Mouse (Mus musculus) regulatory T cell (primary cell): ENCODE measurements around the gene Ptprs.

ENCODE experiments used
- in situ Hi-C: fragments of 300-600 bp; cut with MboI, MseI; formaldehyde crosslinking; loops from one replicate; pipeline ENCODE4 v1.15.1; 2025; ENCODE audit warnings: high pct_unique_total_duplicates

Gene Ptprs

DNA sequence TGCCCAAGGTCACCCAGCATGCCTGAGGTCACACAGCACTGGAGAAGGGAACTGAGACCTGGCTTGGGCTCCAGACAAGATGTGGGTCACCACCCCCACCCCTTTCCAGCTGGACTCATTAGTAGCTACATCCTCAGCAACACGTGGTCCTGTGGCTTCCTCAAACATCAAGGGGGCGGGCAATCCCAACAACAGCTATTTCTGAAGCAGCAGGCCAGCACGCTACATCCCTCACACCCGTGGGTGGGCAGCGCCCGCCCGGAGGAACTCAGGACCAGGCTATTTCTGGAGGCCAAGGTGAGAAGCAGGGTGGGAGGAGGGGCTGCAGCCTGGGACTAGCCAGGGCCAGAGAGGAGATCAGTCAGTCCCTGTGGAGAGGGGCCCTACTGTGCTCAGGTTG is 7.4 kb downstream of the Ptprs start:
- in situ Hi-C loops: loop anchor here (10.0 kb wide), 1 partner anchor 584 kb away; no protein-coding TSS in a partner anchor

DNA sequence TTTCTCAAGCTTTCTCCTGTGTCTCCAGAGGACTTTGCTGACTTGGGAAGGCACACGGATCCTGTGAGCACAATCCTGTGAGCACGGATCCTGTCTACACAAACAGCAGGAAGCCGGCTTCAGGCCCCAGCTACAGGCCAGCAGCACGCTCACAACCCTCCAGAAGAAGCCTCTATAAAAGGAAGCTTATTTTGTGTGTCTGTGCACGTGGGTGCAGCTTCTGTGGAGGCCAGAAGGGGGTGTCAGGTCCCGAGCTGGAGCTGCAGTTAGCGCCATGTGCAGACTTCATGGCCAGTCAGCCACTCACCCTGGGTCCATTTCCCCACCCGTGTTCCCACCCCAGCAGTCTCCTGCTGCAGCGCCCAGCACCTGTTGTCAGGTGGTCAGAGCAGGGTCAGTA is 7.9 kb downstream of the Ptprs start:
- in situ Hi-C loops: loop anchor here (10.0 kb wide), 1 partner anchor 584 kb away; no protein-coding TSS in a partner anchor

GRCm38 (mm10) chr17:56467456-56467884 is 8.8 kb downstream of the Ptprs start:
- in situ Hi-C loops: loop anchor here (10.0 kb wide), 1 partner anchor 583 kb away; no protein-coding TSS in a partner anchor

DNA sequence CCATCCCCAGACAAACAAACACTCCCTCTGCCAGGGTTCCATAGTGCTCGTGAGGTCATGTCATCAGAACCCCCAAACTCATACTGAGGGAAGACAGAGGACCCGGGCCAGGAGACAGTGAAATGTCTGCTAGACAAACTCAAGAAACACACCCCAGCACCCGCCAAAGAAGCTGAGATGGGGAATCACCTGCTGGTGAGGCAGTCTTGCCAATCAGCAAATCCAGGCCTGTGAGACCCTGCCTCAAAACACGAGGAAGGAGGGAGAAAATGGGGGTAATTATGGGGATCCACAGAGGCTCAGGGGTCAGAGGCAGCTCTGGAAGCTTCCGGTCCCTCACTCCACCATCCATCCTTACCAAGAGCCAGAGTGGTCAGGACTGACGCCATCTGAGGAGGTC is 9.5 kb downstream of the Ptprs start:
- in situ Hi-C loops: loop anchor here (10.0 kb wide), 1 partner anchor 582 kb away; no protein-coding TSS in a partner anchor

GRCm38 (mm10) chr17:56464817-56465216 is 11.5 kb downstream of the Ptprs start:
- in situ Hi-C loops: loop anchor here (10.0 kb wide), 1 partner anchor 580 kb away; no protein-coding TSS in a partner anchor

DNA sequence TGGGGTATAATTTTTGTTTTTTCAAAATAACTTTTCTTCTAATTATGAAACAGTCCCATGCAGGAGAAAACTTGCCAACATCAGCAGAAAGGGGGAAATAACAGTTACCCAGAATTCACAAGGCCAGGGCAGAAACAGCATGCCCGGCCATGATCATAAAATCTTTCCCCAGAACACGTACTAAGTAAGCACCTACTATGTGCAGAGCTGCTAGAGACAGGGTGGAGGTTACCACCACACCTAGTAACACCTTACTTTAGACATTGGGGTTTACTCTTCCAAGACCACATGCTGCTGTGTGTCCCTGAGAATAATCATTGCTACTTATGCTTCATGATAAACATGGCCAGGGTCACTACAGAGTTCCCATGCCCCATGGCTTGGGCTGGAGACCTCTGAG is 11.9 kb downstream of the Ptprs start:
- in situ Hi-C loops: loop anchor here (10.0 kb wide), 1 partner anchor 580 kb away; no protein-coding TSS in a partner anchor

GRCm38 (mm10) chr17:56463500-56463899 is 12.8 kb downstream of the Ptprs start:
- in situ Hi-C loops: loop anchor here (10.0 kb wide), 1 partner anchor 579 kb away; no protein-coding TSS in a partner anchor

GRCm38 (mm10) chr17:56462835-56463455 is 13.3 kb downstream of the Ptprs start:
- in situ Hi-C loops: loop anchor here (10.0 kb wide), 1 partner anchor 578 kb away; no protein-coding TSS in a partner anchor

DNA sequence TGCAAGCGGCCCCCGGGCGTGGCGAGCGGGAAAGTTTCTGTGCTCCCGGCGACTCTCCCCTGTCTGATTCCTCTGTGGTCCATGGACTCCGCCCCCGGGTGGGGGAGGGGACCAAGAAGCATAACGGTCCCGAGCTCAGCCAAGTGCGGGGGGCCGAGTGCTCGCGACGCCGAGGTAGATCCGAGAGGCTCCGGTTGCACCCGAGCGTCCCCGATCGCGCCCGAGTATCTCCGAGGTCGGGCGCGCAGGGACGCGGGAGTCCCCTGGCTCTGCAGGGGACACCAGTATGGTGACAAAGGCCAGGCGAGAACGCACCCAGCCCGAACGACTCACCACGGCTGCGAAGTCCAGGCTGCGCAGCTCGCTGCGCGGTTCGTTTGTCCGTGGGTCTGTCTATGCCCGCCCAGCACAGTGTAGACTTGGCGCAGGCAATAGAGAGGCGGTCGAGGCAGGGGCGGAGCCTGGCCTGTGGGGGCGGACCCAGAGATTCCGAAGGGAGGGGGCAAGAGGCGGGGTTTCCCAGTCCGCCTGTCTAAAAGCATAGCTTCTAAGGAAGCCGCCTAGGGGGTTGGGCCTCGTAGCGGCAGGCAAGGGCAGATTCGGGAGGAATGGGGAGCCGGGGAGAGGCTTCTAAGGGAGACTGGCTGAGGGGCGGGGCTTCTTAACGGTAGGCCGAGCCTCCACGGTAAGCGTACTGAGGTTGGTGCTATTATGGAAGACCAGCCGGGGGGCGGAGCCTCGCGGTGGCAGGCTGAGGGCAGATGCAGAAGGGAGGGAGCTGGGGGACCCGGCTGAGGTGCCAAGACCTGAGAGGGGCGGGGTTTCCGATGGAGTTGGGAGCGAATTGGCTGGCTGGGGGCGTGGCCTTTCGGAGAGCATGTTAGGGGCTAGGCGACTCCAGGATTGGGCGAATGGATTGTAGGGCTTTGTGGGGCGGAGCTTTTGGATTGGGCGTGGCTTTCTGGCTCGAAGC is 14.2 kb downstream of the Ptprs start:
- in situ Hi-C loops: loop anchor here (10.0 kb wide), 1 partner anchor 577 kb away; no protein-coding TSS in a partner anchor

DNA sequence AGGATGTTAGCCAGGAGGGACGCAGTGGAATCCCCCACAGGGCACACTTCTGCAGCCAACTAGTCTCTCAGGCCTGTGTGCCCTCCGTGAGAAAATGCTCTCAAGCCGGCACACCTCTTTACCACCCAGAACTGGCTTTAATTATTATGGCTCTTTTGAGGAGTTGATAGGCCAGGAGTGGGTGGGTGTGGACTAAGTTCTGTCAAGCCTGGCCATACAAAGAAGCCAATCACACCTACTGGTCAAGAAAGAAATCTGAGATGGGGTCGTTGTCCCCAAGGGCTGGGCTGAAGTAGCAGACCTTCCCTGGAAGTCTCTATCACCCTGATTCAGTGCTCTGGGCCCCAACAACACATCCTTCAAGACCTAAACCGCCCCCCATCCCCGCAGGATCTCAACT is 15.4 kb downstream of the Ptprs start:
- in situ Hi-C loops: loop anchor here (10.0 kb wide), 1 partner anchor 576 kb away; no protein-coding TSS in a partner anchor

GRCm38 (mm10) chr17:56457442-56457841 is 18.8 kb downstream of the Ptprs start:
- in situ Hi-C loops: no loop called here

- in situ Hi-C loops: no loop called here
These were observed 19.9 kb downstream of the Ptprs start for GRCm38 (mm10) chr17:56456353-56456752.

DNA sequence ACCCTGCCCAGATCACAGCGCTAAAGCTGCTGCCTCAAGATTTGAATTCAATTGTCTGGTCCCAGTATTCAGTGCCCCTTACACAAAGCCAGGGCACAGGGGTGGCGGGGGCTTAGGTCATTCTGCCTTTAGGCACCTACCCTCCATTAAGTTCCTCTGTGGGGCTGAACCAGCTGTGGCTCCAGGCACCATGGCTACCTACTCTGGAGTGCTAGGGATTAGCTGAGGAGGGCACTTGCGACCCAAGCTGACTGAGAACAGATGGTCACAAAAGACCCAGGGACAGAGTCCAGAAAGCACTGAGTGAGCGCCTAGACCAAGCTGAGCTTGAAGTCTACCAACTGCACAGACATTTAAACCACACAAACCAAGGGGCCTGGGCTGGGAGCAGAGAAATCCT is 22.6 kb downstream of the Ptprs start:
- in situ Hi-C loops: no loop called here

DNA sequence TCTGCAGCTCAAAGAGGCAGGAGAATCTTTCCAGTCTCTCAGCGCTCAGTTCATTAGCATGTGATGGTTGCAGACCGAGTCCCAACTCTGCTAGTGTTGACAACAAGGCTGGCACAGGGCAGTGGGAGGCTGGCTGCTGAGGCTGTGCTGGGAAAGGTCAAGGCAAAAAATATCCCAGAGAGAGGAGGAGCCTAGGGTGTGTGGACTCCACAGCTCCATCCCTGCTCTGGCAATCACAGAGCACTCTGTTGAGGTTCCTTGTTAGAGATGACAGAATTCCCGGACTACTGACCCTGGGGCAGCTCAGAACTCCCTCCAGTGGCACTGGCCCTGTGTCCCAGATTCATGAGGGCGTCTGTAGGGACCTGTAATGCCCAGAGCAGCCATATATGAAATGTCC is 23.0 kb downstream of the Ptprs start:
- in situ Hi-C loops: no loop called here

DNA sequence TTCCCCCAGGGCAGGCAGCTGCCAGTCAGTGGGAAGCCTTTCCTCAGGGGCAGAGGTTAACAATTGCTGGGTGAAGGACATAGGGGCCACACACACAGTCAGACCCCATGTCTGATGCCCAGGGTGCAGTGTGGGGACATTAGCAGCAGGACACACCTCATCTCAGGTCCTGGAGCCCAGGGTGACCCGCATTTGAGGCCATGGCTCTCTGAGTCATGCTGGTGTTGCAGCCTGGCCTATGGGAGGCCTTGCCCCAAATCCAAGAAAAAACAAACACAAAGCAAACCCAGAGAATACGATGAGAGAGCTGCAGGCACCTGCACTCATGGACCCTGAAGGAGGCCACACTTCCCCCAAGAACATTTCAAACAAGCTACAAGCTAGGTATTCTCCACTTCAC is 28.6 kb downstream of the Ptprs start:
- in situ Hi-C loops: no loop called here

DNA sequence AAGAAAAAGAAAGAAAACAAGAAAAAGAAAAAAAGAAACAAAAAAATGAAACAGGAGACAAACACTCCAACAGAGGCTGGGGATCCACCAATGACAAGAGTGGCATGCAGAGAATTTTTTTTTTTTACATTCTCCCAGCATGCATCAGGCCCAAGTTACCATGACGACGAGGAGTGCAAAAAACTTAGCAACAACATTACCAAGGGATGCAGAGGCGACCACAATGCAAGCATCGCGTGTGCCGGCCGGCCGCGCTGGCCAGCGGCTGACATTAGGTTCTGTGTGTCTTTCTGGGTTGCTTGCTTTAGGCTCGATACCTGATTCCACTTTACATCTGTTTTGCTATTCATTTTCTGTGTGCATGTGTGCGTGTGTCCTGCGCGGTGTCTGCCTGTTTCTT is 30.9 kb downstream of the Ptprs start:
- in situ Hi-C loops: no loop called here

DNA sequence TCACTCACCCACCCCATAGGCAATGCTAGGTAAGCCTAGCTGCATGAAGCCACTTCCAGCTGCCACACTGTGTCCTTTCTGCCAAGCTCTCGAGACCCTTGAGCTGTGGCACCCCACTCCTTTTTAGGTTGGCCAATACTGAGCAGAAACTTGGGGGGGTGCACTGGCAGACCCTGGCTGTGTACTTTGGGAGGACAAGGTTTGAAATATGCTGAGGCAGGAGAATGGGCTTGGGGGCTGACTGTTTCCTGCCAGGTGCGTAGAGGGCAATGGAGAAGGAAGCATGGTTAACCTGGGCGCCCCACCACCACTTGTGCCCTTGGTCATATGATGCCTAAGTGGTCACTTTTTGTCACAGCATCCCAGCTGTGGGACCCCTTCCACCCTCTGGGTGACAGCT is 31.5 kb downstream of the Ptprs start:
- in situ Hi-C loops: no loop called here

GRCm38 (mm10) chr17:56443341-56443795 is 32.9 kb downstream of the Ptprs start:
- in situ Hi-C loops: no loop called here

- in situ Hi-C loops: no loop called here
These were observed 34.0 kb downstream of the Ptprs start for GRCm38 (mm10) chr17:56442316-56442715.

- in situ Hi-C loops: no loop called here
These were observed 36.4 kb downstream of the Ptprs start for GRCm38 (mm10) chr17:56439731-56440460.

DNA sequence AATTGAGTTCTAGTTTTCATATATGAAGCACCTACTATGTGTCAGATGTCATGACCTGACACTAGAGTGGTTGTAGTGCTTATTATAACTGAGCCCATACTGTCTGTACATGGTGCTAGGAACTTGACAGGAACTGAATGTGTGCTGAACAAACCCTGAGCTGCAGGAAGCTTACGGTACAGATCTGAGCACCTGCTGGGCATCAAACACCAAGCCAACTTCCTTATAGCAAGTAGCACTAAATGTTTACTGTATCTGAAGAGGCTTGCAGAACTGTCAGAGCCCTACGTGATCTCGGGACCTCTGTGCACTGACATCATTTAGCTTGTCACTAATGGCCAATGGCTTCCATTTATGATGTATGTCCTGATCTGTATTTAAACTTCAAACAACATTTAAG is 44.7 kb downstream of the Ptprs start:
- in situ Hi-C loops: no loop called here
